Mouse (Mus musculus): ENCODE data around the gene Galk1.

- TF ChIP-seq POLR2A (IDR thresholded peaks at IDR 0.05; ENCODE audit: borderline replicate concordance, control insufficient read depth, low read depth, low read length): no peak
- TF ChIP-seq CTCF (IDR thresholded peaks at IDR 0.05; ENCODE audit: control insufficient read depth, insufficient read depth, low read length): no peak
Measured at GRCm38 (mm10) chr11:115974309-115975082, 38.0 kb downstream of the Galk1 start, which contains the start of gene Itgb4.

Measured in bone marrow, adult 2 months (tissue).